In the genomic region with DNA sequence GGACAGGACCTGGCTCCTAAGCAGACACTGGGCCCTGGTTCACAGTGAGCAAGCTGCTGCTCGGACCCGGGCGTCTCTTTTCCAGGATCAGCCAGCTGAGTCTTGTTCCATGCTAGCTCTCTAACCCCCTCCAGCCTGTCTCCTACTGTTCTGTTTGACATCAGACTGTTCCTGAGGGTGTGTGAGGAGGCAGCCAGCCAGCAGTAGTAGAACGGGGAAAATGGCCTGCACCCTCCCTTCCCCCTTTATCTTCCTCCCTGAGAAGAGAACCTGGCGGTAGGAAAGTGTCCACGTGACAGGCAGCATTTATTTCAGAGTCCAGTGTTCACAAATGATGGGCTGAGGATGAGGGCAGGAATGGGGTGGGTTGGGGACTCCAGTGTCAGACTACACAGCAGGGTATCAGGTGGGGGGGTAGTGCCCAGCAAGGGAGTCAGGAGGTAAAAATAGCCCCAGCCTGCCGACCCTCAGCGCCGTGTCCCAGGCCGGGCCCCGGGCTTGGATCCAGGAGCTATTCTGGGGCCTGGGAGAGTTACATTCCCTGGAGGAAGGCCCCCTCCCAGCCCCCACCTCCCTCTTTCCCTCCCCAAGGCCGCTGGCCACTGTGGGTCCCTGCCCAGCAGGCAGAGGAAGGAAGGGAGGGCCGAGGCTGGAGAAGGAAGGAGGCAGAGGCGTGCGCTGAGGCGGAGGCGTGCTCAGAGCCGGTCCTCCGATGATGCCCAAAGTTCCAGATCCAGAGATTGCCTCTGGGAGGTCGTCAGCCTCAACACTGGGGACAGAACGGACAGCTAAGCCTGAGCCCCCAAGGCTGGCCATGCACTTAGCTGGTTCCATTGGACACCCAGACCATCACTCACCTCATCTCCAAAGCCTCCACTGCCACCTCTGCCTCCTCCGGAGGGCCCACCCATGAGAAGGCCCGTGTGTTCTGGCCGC, we compare ENCODE assay signal across 8 mouse cellular contexts. TPM values are rescaled to one million over a fixed set of nuclear protein-coding genes. Genes with fewer than 3 reads are reported as not detected.
DNase-seq lines count a peak whose midpoint lies in the region; ATAC-seq and TF ChIP-seq lines count a peak whose summit lies in the region.

No protein-coding gene starts in this region.

- no peak overlapping the region for H3K4me2 ChIP-seq in midbrain, postnatal 0 days (ENCODE audit: low read depth, low read length, poor library complexity, severe bottlenecking)
- H3K4me2 ChIP-seq in midbrain, embryonic 16.5 days (ENCODE audit: low read length) = no peak overlapping the region
- H3K4me2 ChIP-seq in kidney, embryonic 16.5 days (replicated peaks; ENCODE audit: low read depth, low read length) = peak overlapping the region; percentile 17; the same call in 1 of the 2 replicates
- no peak overlapping the region for H3K4me2 ChIP-seq in stomach, embryonic 14.5 days (replicated peaks; ENCODE audit: low read depth, low read length)

- H3K27me3 ChIP-seq in midbrain, postnatal 0 days (ENCODE audit: insufficient read depth, low read length) = no peaks in the 10 kb centered on the region
- no peaks in the 10 kb centered on the region for H3K27me3 ChIP-seq in midbrain, embryonic 16.5 days (ENCODE audit: control insufficient read depth, insufficient read depth, low read depth, low read length)
- H3K27me3 ChIP-seq in kidney, embryonic 16.5 days (ENCODE audit: insufficient read depth, low read length) = no peaks in the 10 kb centered on the region
- H3K27me3 ChIP-seq in stomach, embryonic 14.5 days (ENCODE audit: control insufficient read depth, insufficient read depth, low read length) = no peaks in the 10 kb centered on the region

- no peaks in the 10 kb centered on the region for H3K9me3 ChIP-seq in midbrain, postnatal 0 days (ENCODE audit: low read length)
- H3K9me3 ChIP-seq in midbrain, embryonic 16.5 days (replicated peaks; ENCODE audit: control insufficient read depth, low read length, poor library complexity, severe bottlenecking) = no peaks in the 10 kb centered on the region
- H3K9me3 ChIP-seq in kidney, embryonic 16.5 days (ENCODE audit: low read length) = no peaks in the 10 kb centered on the region
- H3K9me3 ChIP-seq in stomach, embryonic 14.5 days (ENCODE audit: control insufficient read depth, low read depth, low read length) = no peaks in the 10 kb centered on the region

- ATAC-seq in midbrain, postnatal 0 days (ENCODE audit: low FRiP score) = no peak
- ATAC-seq in midbrain, embryonic 16.5 days = no peak
- peak; percentile 73 for ATAC-seq in kidney, embryonic 16.5 days (ENCODE audit: low FRiP score, low TSS enrichment)
- ATAC-seq in stomach, embryonic 14.5 days (ENCODE audit: insufficient number of reproducible peaks, insufficient read depth, low FRiP score, low read depth) = peak; percentile 72
- no peak for ATAC-seq in megakaryocyte progenitor cell, adult 5-6 weeks (replicated peaks; ENCODE audit: poor library complexity)

- no peak for TF ChIP-seq CTCF in midbrain, postnatal 0 days (IDR thresholded peaks at IDR 0.05)

- H3K4me1 ChIP-seq in midbrain, postnatal 0 days (ENCODE audit: insufficient read depth, low read length) = no peaks in the 10 kb centered on the region
- no peaks in the 10 kb centered on the region for H3K4me1 ChIP-seq in midbrain, embryonic 16.5 days (ENCODE audit: control insufficient read depth, insufficient read depth, low read length)
- peaks cover 14% of the 10 kb centered on the region for H3K4me1 ChIP-seq in kidney, embryonic 16.5 days (ENCODE audit: insufficient read depth, low read length)
- peaks cover 8% of the 10 kb centered on the region; the same call in 1 of the 2 replicates for H3K4me1 ChIP-seq in stomach, embryonic 14.5 days (ENCODE audit: control insufficient read depth, insufficient read depth, low read length)

- WGBS in midbrain, postnatal 0 days = 74% methylated on average over 23 of the region's 24 CpGs
- 73% methylated on average over 23 of the region's 24 CpGs for WGBS in midbrain, embryonic 16.5 days
- 59% methylated on average over 22 of the region's 24 CpGs for WGBS in kidney, embryonic 16.5 days
- 61% methylated on average over 23 of the region's 24 CpGs for WGBS in stomach, embryonic 14.5 days

- DNase-seq in midbrain, postnatal 0 days (ENCODE audit: low spot score) = no peak
- peak; percentile 91 to 93 for DNase-seq in heart, adult 9 months (ENCODE audit: low spot score in 2 of 2)
- DNase-seq in layer of hippocampus, adult 9-11 months = no peak
- DNase-seq in left cerebral cortex, adult 11 months (ENCODE audit: low spot score) = no peak

- H3K9ac ChIP-seq in midbrain, postnatal 0 days (replicated peaks; ENCODE audit: low read length, poor library complexity, severe bottlenecking) = no peak overlapping the region
- no peak overlapping the region for H3K9ac ChIP-seq in midbrain, embryonic 16.5 days (ENCODE audit: low read depth, low read length)
- H3K9ac ChIP-seq in kidney, embryonic 16.5 days (replicated peaks; ENCODE audit: low read length) = no peak overlapping the region
- 0 out of 2 replicates have a peak overlapping the region, but pooled peaks have one; percentile 3 for H3K9ac ChIP-seq in stomach, embryonic 14.5 days (replicated peaks; ENCODE audit: low read depth, low read length)

- 0 out of 2 replicates have a peak overlapping the region, but pooled peaks have one; percentile 18 for H3K27ac ChIP-seq in midbrain, postnatal 0 days (ENCODE audit: low read depth, low read length)
- H3K27ac ChIP-seq in midbrain, embryonic 16.5 days (ENCODE audit: low read length) = no peak overlapping the region
- H3K27ac ChIP-seq in kidney, embryonic 16.5 days (ENCODE audit: low read length) = peak overlapping the region; percentile 73
- peak overlapping the region; percentile 81 for H3K27ac ChIP-seq in stomach, embryonic 14.5 days (ENCODE audit: low read length)

- no peak overlapping the region for H3K4me3 ChIP-seq in midbrain, postnatal 0 days (ENCODE audit: low read depth, low read length)
- H3K4me3 ChIP-seq in midbrain, embryonic 16.5 days (ENCODE audit: low read depth, low read length) = no peak overlapping the region
- H3K4me3 ChIP-seq in kidney, embryonic 16.5 days (ENCODE audit: low read length) = no peak overlapping the region
- no peak overlapping the region for H3K4me3 ChIP-seq in stomach, embryonic 14.5 days (ENCODE audit: low read depth, low read length)

- H3K36me3 ChIP-seq in midbrain, postnatal 0 days (ENCODE audit: insufficient read depth, low read length) = no peaks in the 10 kb centered on the region; the same call in 1 of the 2 replicates
- H3K36me3 ChIP-seq in midbrain, embryonic 16.5 days (ENCODE audit: control insufficient read depth, insufficient read depth, low read length) = no peaks in the 10 kb centered on the region
- H3K36me3 ChIP-seq in kidney, embryonic 16.5 days (ENCODE audit: insufficient read depth, low read length) = peaks cover 12% of the 10 kb centered on the region
- peaks cover 7% of the 10 kb centered on the region for H3K36me3 ChIP-seq in stomach, embryonic 14.5 days (ENCODE audit: control insufficient read depth, insufficient read depth, low read length)

RNA-seq across cellular contexts. Expression of gene Nectin2, which starts 5.8 kb away (rescaled TPM):
- 62.6 and 75.3 TPM in 2 replicates for total RNA-seq in midbrain, postnatal 0 days (2014; rRNA removed)
- 55.3 and 62.6 TPM in 2 replicates for polyA plus RNA-seq in midbrain, postnatal 0 days (2015; fragmentation: Nextera tagmentation; extraction: Ambion mirVana)
- 55.3 and 56.7 TPM in 2 replicates for polyA plus RNA-seq in midbrain, embryonic 16.5 days (2015; fragmentation: Nextera tagmentation; extraction: Ambion mirVana)
- polyA plus RNA-seq in kidney, embryonic 16.5 days (2015; fragmentation: Nextera tagmentation; extraction: Ambion mirVana) = 150 and 157 TPM in 2 replicates
- 106 and 113 TPM in 2 replicates for polyA plus RNA-seq in stomach, embryonic 14.5 days (2014; fragmentation: Nextera tagmentation; extraction: Ambion mirVana)
- total RNA-seq in megakaryocyte progenitor cell, adult 5-6 weeks (2015) = 0.95 and 2.2 TPM in 2 replicates
- total RNA-seq in megakaryocyte progenitor cell, adult 5-6 weeks (2017) = 0.78 and 1.0 TPM in 2 replicates

RNA-seq across cellular contexts. Expression of gene Bcam, which starts 14.7 kb away (rescaled TPM):
- 32.6 and 33.5 TPM in 2 replicates for total RNA-seq in midbrain, postnatal 0 days (2014; rRNA removed)
- polyA plus RNA-seq in midbrain, postnatal 0 days (2015; fragmentation: Nextera tagmentation; extraction: Ambion mirVana) = 18.7 and 22.0 TPM in 2 replicates
- 10.5 and 14.0 TPM in 2 replicates for polyA plus RNA-seq in midbrain, embryonic 16.5 days (2015; fragmentation: Nextera tagmentation; extraction: Ambion mirVana)
- polyA plus RNA-seq in kidney, embryonic 16.5 days (2015; fragmentation: Nextera tagmentation; extraction: Ambion mirVana) = 280 and 309 TPM in 2 replicates
- 156 and 164 TPM in 2 replicates for polyA plus RNA-seq in stomach, embryonic 14.5 days (2014; fragmentation: Nextera tagmentation; extraction: Ambion mirVana)
- total RNA-seq in megakaryocyte progenitor cell, adult 5-6 weeks (2015) = not detected in 2 replicates
- total RNA-seq in megakaryocyte progenitor cell, adult 5-6 weeks (2017) = not detected in 2 replicates

RNA-seq across cellular contexts. Expression of gene Cblc, which starts 40.5 kb away (rescaled TPM):
- total RNA-seq in midbrain, postnatal 0 days (2014; rRNA removed) = 0.71 and 1.8 TPM in 2 replicates
- polyA plus RNA-seq in midbrain, postnatal 0 days (2015; fragmentation: Nextera tagmentation; extraction: Ambion mirVana) = 0.70 and 1.2 TPM in 2 replicates
- 0.44 and 0.49 TPM in 2 replicates for polyA plus RNA-seq in midbrain, embryonic 16.5 days (2015; fragmentation: Nextera tagmentation; extraction: Ambion mirVana)
- polyA plus RNA-seq in kidney, embryonic 16.5 days (2015; fragmentation: Nextera tagmentation; extraction: Ambion mirVana) = 9.4 and 12.2 TPM in 2 replicates
- 15.1 and 17.7 TPM in 2 replicates for polyA plus RNA-seq in stomach, embryonic 14.5 days (2014; fragmentation: Nextera tagmentation; extraction: Ambion mirVana)
- total RNA-seq in megakaryocyte progenitor cell, adult 5-6 weeks (2015) = not detected in 2 replicates
- not detected in 2 replicates for total RNA-seq in megakaryocyte progenitor cell, adult 5-6 weeks (2017)

RNA-seq across cellular contexts. Expression of gene Tomm40, which starts 40.9 kb away (rescaled TPM):
- 122 and 133 TPM in 2 replicates for total RNA-seq in midbrain, postnatal 0 days (2014; rRNA removed)
- polyA plus RNA-seq in midbrain, postnatal 0 days (2015; fragmentation: Nextera tagmentation; extraction: Ambion mirVana) = 160 and 161 TPM in 2 replicates
- polyA plus RNA-seq in midbrain, embryonic 16.5 days (2015; fragmentation: Nextera tagmentation; extraction: Ambion mirVana) = 113 and 118 TPM in 2 replicates
- polyA plus RNA-seq in kidney, embryonic 16.5 days (2015; fragmentation: Nextera tagmentation; extraction: Ambion mirVana) = 136 and 153 TPM in 2 replicates
- polyA plus RNA-seq in stomach, embryonic 14.5 days (2014; fragmentation: Nextera tagmentation; extraction: Ambion mirVana) = 91.2 and 108 TPM in 2 replicates
- 61.5 and 62.2 TPM in 2 replicates for total RNA-seq in megakaryocyte progenitor cell, adult 5-6 weeks (2015)
- 42.5 and 50.8 TPM in 2 replicates for total RNA-seq in megakaryocyte progenitor cell, adult 5-6 weeks (2017)

RNA-seq across cellular contexts. Expression of gene Apoe, which starts 57.1 kb away (rescaled TPM):
- total RNA-seq in midbrain, postnatal 0 days (2014; rRNA removed) = 1,618 and 2,613 TPM in 2 replicates
- 2,139 and 2,488 TPM in 2 replicates for polyA plus RNA-seq in midbrain, postnatal 0 days (2015; fragmentation: Nextera tagmentation; extraction: Ambion mirVana)
- 350 and 686 TPM in 2 replicates for polyA plus RNA-seq in midbrain, embryonic 16.5 days (2015; fragmentation: Nextera tagmentation; extraction: Ambion mirVana)
- polyA plus RNA-seq in kidney, embryonic 16.5 days (2015; fragmentation: Nextera tagmentation; extraction: Ambion mirVana) = 291 and 312 TPM in 2 replicates
- 291 and 299 TPM in 2 replicates for polyA plus RNA-seq in stomach, embryonic 14.5 days (2014; fragmentation: Nextera tagmentation; extraction: Ambion mirVana)
- total RNA-seq in megakaryocyte progenitor cell, adult 5-6 weeks (2015) = 18.7 and 27.5 TPM in 2 replicates
- 110 and 130 TPM in 2 replicates for total RNA-seq in megakaryocyte progenitor cell, adult 5-6 weeks (2017)

Comparison
In these comparisons a context has a peak if more than half of its experiments do, and no peak if none do; other contexts are left out.
1. ATAC-seq: peak in kidney, embryonic 16.5 days (single experiment) and stomach, embryonic 14.5 days (single experiment); none in midbrain, postnatal 0 days (single experiment), midbrain, embryonic 16.5 days (single experiment) and megakaryocyte progenitor cell, adult 5-6 weeks (single experiment).
2. DNase-seq: peak in heart, adult 9 months (2 of 2); none in midbrain, postnatal 0 days (single experiment), layer of hippocampus, adult 9-11 months (single experiment) and left cerebral cortex, adult 11 months (single experiment).